Mouse (Mus musculus) cerebral cortex, adult 2 months (tissue): ENCODE data around the gene Chpt1.

Experiments
- WGBS: fragments of 180-500 bp; shearing (Covaris S2); methylation state at CpG from one replicate; pipeline ENCODE4 v1.1.7; 2018; 5-methylcytosine and 5-hydroxymethylcytosine counted together

Chpt1 gene

GRCm38 (mm10) chr10:88503421-88504314 lies at the start of gene Chpt1:
TSS of gene Chpt1 (minus strand) at chr10:88504073.
- 1% methylated on average over 79 of the region's 80 CpGs for WGBS

- 92% methylated on average over 2 of the region's 2 CpGs for WGBS
Observed at GRCm38 (mm10) chr10:88552738-88553137, 48.9 kb upstream of the Chpt1 start.

- 80% methylated on average over 3 of the region's 3 CpGs for WGBS
Observed at GRCm38 (mm10) chr10:88550225-88550624, 46.4 kb upstream of the Chpt1 start.

GRCm38 (mm10) chr10:88547635-88548034 lies 43.8 kb upstream of the Chpt1 start:
- 76% methylated on average over 2 of the region's 2 CpGs for WGBS

GRCm38 (mm10) chr10:88530631-88531030 lies 26.8 kb upstream of the Chpt1 start:
- 73% methylated on average over 5 of the region's 5 CpGs for WGBS

- WGBS = 58% methylated on average over 2 of the region's 2 CpGs
Observed at GRCm38 (mm10) chr10:88524016-88524415, 20.1 kb upstream of the Chpt1 start.

- WGBS = 76% methylated on average over 1 of the region's 1 CpGs
Observed at GRCm38 (mm10) chr10:88523212-88523611, 19.3 kb upstream of the Chpt1 start.

- WGBS = 90% methylated on average over 8 of the region's 8 CpGs
Observed at GRCm38 (mm10) chr10:88522795-88523194, 18.9 kb upstream of the Chpt1 start.

- 90% methylated on average over 7 of the region's 7 CpGs for WGBS
Observed at GRCm38 (mm10) chr10:88515049-88515448, 11.2 kb upstream of the Chpt1 start.

GRCm38 (mm10) chr10:88514495-88514894 lies 10.6 kb upstream of the Chpt1 start:
- 31% methylated on average over 2 of the region's 2 CpGs for WGBS

- 83% methylated on average over 8 of the region's 8 CpGs for WGBS
Observed at GRCm38 (mm10) chr10:88513574-88514135, 9.8 kb upstream of the Chpt1 start.

GRCm38 (mm10) chr10:88511355-88511754 lies 7.5 kb upstream of the Chpt1 start:
- 95% methylated on average over 9 of the region's 9 CpGs for WGBS

GRCm38 (mm10) chr10:88510503-88511271 lies 6.8 kb upstream of the Chpt1 start:
- 71% methylated on average over 12 of the region's 12 CpGs for WGBS

GRCm38 (mm10) chr10:88507691-88508143 lies 3.8 kb upstream of the Chpt1 start:
- 89% methylated on average over 7 of the region's 7 CpGs for WGBS

- WGBS = 83% methylated on average over 5 of the region's 5 CpGs
Observed at GRCm38 (mm10) chr10:88505256-88505655, 1.4 kb upstream of the Chpt1 start.

- WGBS = 60% methylated on average over 3 of the region's 3 CpGs
Observed at GRCm38 (mm10) chr10:88504481-88504880, 608 bp upstream of the Chpt1 start.

- 17% methylated on average over 4 of the region's 4 CpGs for WGBS
Observed at GRCm38 (mm10) chr10:88502919-88503318, 954 bp downstream of the Chpt1 start.

GRCm38 (mm10) chr10:88501886-88502765 lies 1.7 kb downstream of the Chpt1 start:
- 50% methylated on average over 13 of the region's 13 CpGs for WGBS

GRCm38 (mm10) chr10:88501370-88501769 lies 2.5 kb downstream of the Chpt1 start:
- WGBS = 87% methylated on average over 10 of the region's 10 CpGs

- 63% methylated on average over 5 of the region's 5 CpGs for WGBS
Observed at GRCm38 (mm10) chr10:88499993-88500392, 3.9 kb downstream of the Chpt1 start.

GRCm38 (mm10) chr10:88496864-88497564 lies 6.9 kb downstream of the Chpt1 start:
- WGBS = 67% methylated on average over 11 of the region's 11 CpGs
